Mouse (Mus musculus): ENCODE data around the gene Cds2. TPM values are rescaled to one million over a fixed set of nuclear protein-coding genes. Genes with fewer than 3 reads are reported as not detected.

Cds2 gene
- total and polyA plus RNA-seq, 2 experiments = 41.6 to 48.1 TPM

- H3K36me3 ChIP-seq (ENCODE audit: control insufficient read depth, insufficient read depth, low read length) = no peaks in the 10 kb centered on the region
- no peak overlapping the region for H3K27ac ChIP-seq (replicated peaks; ENCODE audit: insufficient read depth, low read depth, low read length)
- no peak overlapping the region for H3K9ac ChIP-seq (ENCODE audit: low read depth, low read length)
- H3K4me1 ChIP-seq (ENCODE audit: control insufficient read depth, insufficient read depth, low read length) = peaks cover 20% of the 10 kb centered on the region; the same call in 1 of the 2 replicates
- H3K79me2 ChIP-seq (ENCODE audit: control insufficient read depth, insufficient read depth, low read length) = peaks cover 11% of the 10 kb centered on the region; the same call in 1 of the 2 replicates
- no peak overlapping the region for H3K4me3 ChIP-seq (ENCODE audit: insufficient read depth, low read depth, low read length)
- H3K27me3 ChIP-seq (ENCODE audit: control insufficient read depth, insufficient read depth, low read length) = no peaks in the 10 kb centered on the region
- TF ChIP-seq POLR2A (IDR thresholded peaks at IDR 0.05; ENCODE audit: extremely low read depth, insufficient read depth, low read length) (no peak), CTCF (IDR thresholded peaks at IDR 0.05; ENCODE audit: low read depth, low read length) (no peak)
- 69% methylated on average over 6 of the region's 6 CpGs for WGBS
- DNase-seq (ENCODE audit: extremely low read depth, low read depth, low spot score) = no peak
Measured at GRCm38 (mm10) chr2:132262175-132262574, 773 bp upstream of the Cds2 start.

- WGBS = under 1% methylated on average over 47 of the region's 47 CpGs
- peaks cover 22% of the 10 kb centered on the region; the same call in 1 of the 2 replicates for H3K4me1 ChIP-seq (ENCODE audit: control insufficient read depth, insufficient read depth, low read length)
Measured at GRCm38 (mm10) chr2:132263421-132264265, 695 bp downstream of the Cds2 start.

GRCm38 (mm10) chr2:132264266-132264710 lies 1.3 kb downstream of the Cds2 start:
- Histone ChIP-seq H3K27ac (replicated peaks; ENCODE audit: insufficient read depth, low read depth, low read length) (peak overlapping the region; percentile 90), H3K4me1 (ENCODE audit: control insufficient read depth, insufficient read depth, low read length) (peaks cover 24% of the 10 kb centered on the region), H3K79me2 (ENCODE audit: control insufficient read depth, insufficient read depth, low read length) (peaks cover 11% of the 10 kb centered on the region; the same call in 1 of the 2 replicates), H3K27me3 (ENCODE audit: control insufficient read depth, insufficient read depth, low read length) (no peaks in the 10 kb centered on the region), H3K36me3 (ENCODE audit: control insufficient read depth, insufficient read depth, low read length) (no peaks in the 10 kb centered on the region), H3K4me3 (ENCODE audit: insufficient read depth, low read depth, low read length) (peak overlapping the region; percentile 97), H3K9ac (ENCODE audit: low read depth, low read length) (peak overlapping the region; percentile 99)
- 2% methylated on average over 6 of the region's 6 CpGs for WGBS
- TF ChIP-seq CTCF (IDR thresholded peaks at IDR 0.05; ENCODE audit: low read depth, low read length) (no peak), POLR2A (IDR thresholded peaks at IDR 0.05; ENCODE audit: extremely low read depth, insufficient read depth, low read length) (no peak)
- DNase-seq (ENCODE audit: extremely low read depth, low read depth, low spot score) = peak; percentile 73

More at GRCm38 (mm10) chr2:132263421-132264265, 695 bp downstream of the Cds2 start:
- TF ChIP-seq POLR2A (IDR thresholded peaks at IDR 0.05; ENCODE audit: extremely low read depth, insufficient read depth, low read length) (no peak), CTCF (IDR thresholded peaks at IDR 0.05; ENCODE audit: low read depth, low read length) (no peak)
- no peaks in the 10 kb centered on the region for H3K27me3 ChIP-seq (ENCODE audit: control insufficient read depth, insufficient read depth, low read length)
- DNase-seq (ENCODE audit: extremely low read depth, low read depth, low spot score) = no peak
- no peaks in the 10 kb centered on the region for H3K36me3 ChIP-seq (ENCODE audit: control insufficient read depth, insufficient read depth, low read length)
- peak overlapping the region; percentile 90 for H3K27ac ChIP-seq (replicated peaks; ENCODE audit: insufficient read depth, low read depth, low read length)
- peak overlapping the region; percentile 99 for H3K9ac ChIP-seq (ENCODE audit: low read depth, low read length)
- peak overlapping the region; percentile 97 for H3K4me3 ChIP-seq (ENCODE audit: insufficient read depth, low read depth, low read length)
- H3K79me2 ChIP-seq (ENCODE audit: control insufficient read depth, insufficient read depth, low read length) = peaks cover 11% of the 10 kb centered on the region; the same call in 1 of the 2 replicates

GRCm38 (mm10) chr2:132265196-132265595 lies 2.2 kb downstream of the Cds2 start:
- H3K27me3 ChIP-seq (ENCODE audit: control insufficient read depth, insufficient read depth, low read length) = no peaks in the 10 kb centered on the region
- 81% methylated on average over 9 of the region's 9 CpGs for WGBS

DNA sequence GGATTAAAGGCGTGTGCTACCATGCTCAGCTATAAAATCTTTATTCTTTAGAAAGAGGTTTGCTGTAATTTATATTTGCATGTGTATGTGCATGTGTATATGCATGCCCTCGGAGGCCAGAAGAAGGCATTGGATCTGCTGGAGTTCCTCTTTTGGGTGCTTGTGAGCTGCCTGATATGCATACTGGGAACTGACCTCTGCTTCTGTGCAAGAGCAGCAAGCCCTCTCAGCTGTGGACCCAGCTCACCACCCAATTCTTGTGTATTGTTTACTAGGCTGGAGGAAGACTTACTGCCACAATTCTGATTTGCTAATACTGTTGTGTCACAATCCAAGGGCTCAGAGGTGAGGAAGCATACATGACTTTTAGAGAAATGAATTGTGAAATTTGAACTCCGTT lies 3.1 kb downstream of the Cds2 start:
- peak; percentile 94 for DNase-seq (ENCODE audit: extremely low read depth, low read depth, low spot score)
- 47% methylated on average over 3 of the region's 3 CpGs for WGBS
- no peaks in the 10 kb centered on the region for H3K27me3 ChIP-seq (ENCODE audit: control insufficient read depth, insufficient read depth, low read length)

More at GRCm38 (mm10) chr2:132265196-132265595, 2.2 kb downstream of the Cds2 start:
- no peak for TF ChIP-seq CTCF (IDR thresholded peaks at IDR 0.05; ENCODE audit: low read depth, low read length)
- TF ChIP-seq POLR2A (IDR thresholded peaks at IDR 0.05; ENCODE audit: extremely low read depth, insufficient read depth, low read length) = no peak
- no peaks in the 10 kb centered on the region for H3K36me3 ChIP-seq (ENCODE audit: control insufficient read depth, insufficient read depth, low read length)
- no peak overlapping the region for H3K4me3 ChIP-seq (ENCODE audit: insufficient read depth, low read depth, low read length)
- H3K79me2 ChIP-seq (ENCODE audit: control insufficient read depth, insufficient read depth, low read length) = peaks cover 11% of the 10 kb centered on the region; the same call in 1 of the 2 replicates
- H3K4me1 ChIP-seq (ENCODE audit: control insufficient read depth, insufficient read depth, low read length) = peaks cover 31% of the 10 kb centered on the region
- H3K27ac ChIP-seq (replicated peaks; ENCODE audit: insufficient read depth, low read depth, low read length) = peak overlapping the region; percentile 90; the same call in 1 of the 2 replicates
- DNase-seq (ENCODE audit: extremely low read depth, low read depth, low spot score) = no peak
- H3K9ac ChIP-seq (ENCODE audit: low read depth, low read length) = no peak overlapping the region

More for the DNA sequence above, 3.1 kb downstream of the Cds2 start:
- no peaks in the 10 kb centered on the region for H3K36me3 ChIP-seq (ENCODE audit: control insufficient read depth, insufficient read depth, low read length)
- peaks cover 35% of the 10 kb centered on the region for H3K4me1 ChIP-seq (ENCODE audit: control insufficient read depth, insufficient read depth, low read length)
- peak overlapping the region; percentile 37 for H3K27ac ChIP-seq (replicated peaks; ENCODE audit: insufficient read depth, low read depth, low read length)
- no peak overlapping the region for H3K4me3 ChIP-seq (ENCODE audit: insufficient read depth, low read depth, low read length)
- no peak overlapping the region for H3K9ac ChIP-seq (ENCODE audit: low read depth, low read length)
- peaks cover 15% of the 10 kb centered on the region for H3K79me2 ChIP-seq (ENCODE audit: control insufficient read depth, insufficient read depth, low read length)
- TF ChIP-seq CTCF (IDR thresholded peaks at IDR 0.05; ENCODE audit: low read depth, low read length) (no peak), POLR2A (IDR thresholded peaks at IDR 0.05; ENCODE audit: extremely low read depth, insufficient read depth, low read length) (no peak)
